Mouse (Mus musculus) intestine, postnatal 0 days (tissue): ENCODE measurements around the gene Mep1a. TPM values are rescaled to one million over a fixed set of nuclear protein-coding genes. Genes with fewer than 3 reads are reported as not detected.

Source experiments
- ATAC-seq: fragments of 200-750 bp; cut with Nextera tagmentation; 2 replicates; pipeline ENCODE4 v1.8.0; 2017; ENCODE audit warnings: mild to moderate bottlenecking, moderate TSS enrichment, moderate library complexity
- H3K27ac ChIP-seq: fragments of 300-500 bp; sonication (generic); 2 replicates; pipeline ENCODE4 v1.5.1; 2014; ENCODE audit warnings: mild to moderate bottlenecking, low read depth, low read length, moderate library complexity
- H3K27me3 ChIP-seq: fragments of 300-500 bp; sonication (generic); replicated peaks from 2 replicates; pipeline ENCODE4 v1.6.1; 2014; ENCODE audit warnings: low read length, mixed read lengths; ENCODE audit not compliant: control insufficient read depth, insufficient read depth
- H3K36me3 ChIP-seq: fragments of 300-500 bp; sonication (generic); 2 replicates; pipeline ENCODE4 v1.6.1; 2014; ENCODE audit warnings: mild to moderate bottlenecking, moderate library complexity; ENCODE audit not compliant: control insufficient read depth, insufficient read depth
- H3K4me1 ChIP-seq: fragments of 300-500 bp; sonication (generic); replicated peaks from 2 replicates; pipeline ENCODE4 v1.6.1; 2014; ENCODE audit warnings: antibody characterized with exemption, low read length, mixed read lengths; ENCODE audit not compliant: control insufficient read depth, insufficient read depth
- H3K4me2 ChIP-seq: fragments of 300-500 bp; sonication (generic); replicated peaks from 2 replicates; pipeline ENCODE4 v1.6.1; 2014; ENCODE audit warnings: low read depth, mild to moderate bottlenecking, moderate library complexity
- H3K4me3 ChIP-seq: fragments of 300-500 bp; sonication (generic); 2 replicates; pipeline ENCODE4 v1.5.1; 2014; ENCODE audit warnings: low read depth, low read length
- H3K9ac ChIP-seq: fragments of 300-500 bp; sonication (generic); 2 replicates; pipeline ENCODE4 v1.6.1; 2014; ENCODE audit warnings: mild to moderate bottlenecking, low read depth, low read length
- H3K9me3 ChIP-seq: fragments of 300-500 bp; sonication (generic); 2 replicates; pipeline ENCODE4 v1.6.1; 2016; ENCODE audit warnings: mixed run types; ENCODE audit not compliant: control insufficient read depth
- CTCF ChIP-seq: sonication (generic); IDR thresholded peaks from 2 replicates; pipeline ENCODE4 v1.5.1; 2016; ENCODE audit warnings: low read depth, mild to moderate bottlenecking, control low read depth, antibody characterized with exemption, moderate library complexity
- WGBS: fragments of 180-500 bp; shearing (Covaris S2); extraction: QIAGEN DNeasy Blood & Tissue Kit; methylation state at CpG from one replicate; pipeline ENCODE4 v1.1.7; 2014; 5-methylcytosine and 5-hydroxymethylcytosine counted together
- polyA plus RNA-seq: library from polyadenylated mRNA; unstranded; fragments of >200 nt; fragmentation: Nextera tagmentation; extraction: Ambion mirVana; gene quantifications from 2 replicates; pipeline ENCODE4 v1.2.1, GENCODE M21; 2015

The Mep1a gene
- polyA plus RNA-seq, 1 experiment from 2014 or later = 147 TPM

GRCm38 (mm10) chr17:43434485-43434884 is 68.1 kb downstream of the Mep1a start:
- Histone ChIP-seq H3K4me3 (no peak overlapping the region), H3K4me2 (no peak overlapping the region), H3K27ac (no peak overlapping the region), H3K9ac (no peak overlapping the region), H3K27me3 (no peaks in the 10 kb centered on the region), H3K4me1 (no peaks in the 10 kb centered on the region), H3K36me3 (no peaks in the 10 kb centered on the region), H3K9me3 (no peaks in the 10 kb centered on the region)
- ATAC-seq = no peak
- 71% methylated on average over 8 of the region's 8 CpGs for WGBS
- no peak for TF ChIP-seq CTCF

GRCm38 (mm10) chr17:43431692-43432091 is 70.9 kb downstream of the Mep1a start:
- Histone ChIP-seq H3K27me3 (no peaks in the 10 kb centered on the region), H3K9ac (no peak overlapping the region), H3K4me1 (no peaks in the 10 kb centered on the region), H3K4me3 (no peak overlapping the region), H3K36me3 (no peaks in the 10 kb centered on the region), H3K4me2 (no peak overlapping the region), H3K27ac (no peak overlapping the region), H3K9me3 (no peaks in the 10 kb centered on the region)
- no peak for TF ChIP-seq CTCF
- 56% methylated on average over 5 of the region's 5 CpGs for WGBS
- ATAC-seq = no peak

Other genes with a start within 250 kb of the Mep1a start
- 0.38 and 0.55 TPM in 2 replicates for gene Adgrf1, start 232.5 kb downstream of the Mep1a start, polyA plus RNA-seq
- gene Adgrf5, start 142.4 kb downstream of the Mep1a start, polyA plus RNA-seq = 3.7 and 4.2 TPM in 2 replicates
- 0.83 and 0.94 TPM in 2 replicates for gene Ankrd66, start 40.8 kb upstream of the Mep1a start, polyA plus RNA-seq
- 27.9 and 31.9 TPM in 2 replicates for gene Pla2g7, start 65.3 kb upstream of the Mep1a start, polyA plus RNA-seq
- 2.5 and 2.6 TPM in 2 replicates for gene Tdrd6, start 127.5 kb upstream of the Mep1a start, polyA plus RNA-seq
- 2.9 and 3.2 TPM in 2 replicates for gene Slc25a27, start 164.4 kb upstream of the Mep1a start, polyA plus RNA-seq
- gene Cyp39a1, start 164.6 kb upstream of the Mep1a start, polyA plus RNA-seq = 5.7 and 6.8 TPM in 2 replicates